Mouse (Mus musculus) cerebellum, adult 9-11 months (tissue): ENCODE measurements around the gene Pdzrn4.

Experiments used
- DNase-seq: peaks from one replicate; pipeline ENCODE4 v3.0.0; 2022

Gene Pdzrn4

GRCm38 (mm10) chr15:92502797-92503196, 106.1 kb downstream of the Pdzrn4 start:
- DNase-seq, result no peak

- no peak for DNase-seq
Measured at GRCm38 (mm10) chr15:92509372-92509771, 112.7 kb downstream of the Pdzrn4 start.

- no peak for DNase-seq
Measured at GRCm38 (mm10) chr15:92515651-92516050, 119.0 kb downstream of the Pdzrn4 start.

- DNase-seq, result no peak
Measured at GRCm38 (mm10) chr15:92520677-92521225, 124.1 kb downstream of the Pdzrn4 start.

GRCm38 (mm10) chr15:92521686-92522085, 125.0 kb downstream of the Pdzrn4 start:
- DNase-seq, result no peak

- no peak for DNase-seq
Measured at GRCm38 (mm10) chr15:92524917-92525316, 128.2 kb downstream of the Pdzrn4 start.

GRCm38 (mm10) chr15:92525416-92525815, 128.7 kb downstream of the Pdzrn4 start:
- DNase-seq, result no peak

- no peak for DNase-seq
Measured at GRCm38 (mm10) chr15:92526731-92527130, 130.1 kb downstream of the Pdzrn4 start.

GRCm38 (mm10) chr15:92543252-92543651, 146.6 kb downstream of the Pdzrn4 start:
- DNase-seq, result no peak

GRCm38 (mm10) chr15:92547294-92547911, 150.7 kb downstream of the Pdzrn4 start:
- no peak for DNase-seq

- no peak for DNase-seq
Measured at GRCm38 (mm10) chr15:92555012-92555574, 158.4 kb downstream of the Pdzrn4 start.

GRCm38 (mm10) chr15:92555716-92556115, 159.0 kb downstream of the Pdzrn4 start:
- no peak for DNase-seq

- DNase-seq, result no peak
Measured at GRCm38 (mm10) chr15:92558592-92558991, 161.9 kb downstream of the Pdzrn4 start.

- no peak for DNase-seq
Measured at GRCm38 (mm10) chr15:92562149-92562548, 165.5 kb downstream of the Pdzrn4 start.

GRCm38 (mm10) chr15:92563576-92563975, 166.9 kb downstream of the Pdzrn4 start:
- no peak for DNase-seq

- DNase-seq, result no peak
Measured at GRCm38 (mm10) chr15:92570526-92571243, 174.0 kb downstream of the Pdzrn4 start.

- no peak for DNase-seq
Measured at GRCm38 (mm10) chr15:92571244-92571539, 174.5 kb downstream of the Pdzrn4 start.

- DNase-seq, result no peak
Measured at GRCm38 (mm10) chr15:92577476-92577875, 180.8 kb downstream of the Pdzrn4 start.

GRCm38 (mm10) chr15:92580217-92580616, 183.5 kb downstream of the Pdzrn4 start:
- DNase-seq, result no peak

GRCm38 (mm10) chr15:92580742-92581383, 184.2 kb downstream of the Pdzrn4 start:
- no peak for DNase-seq

GRCm38 (mm10) chr15:92584357-92585138, 187.9 kb downstream of the Pdzrn4 start:
- no peak for DNase-seq

GRCm38 (mm10) chr15:92587431-92587830, 190.8 kb downstream of the Pdzrn4 start:
- DNase-seq, result no peak

- DNase-seq, result no peak
Measured at GRCm38 (mm10) chr15:92594721-92595120, 198.0 kb downstream of the Pdzrn4 start.
